Mouse (Mus musculus) neural tube, embryonic 12.5 days (tissue): Measurements from ENCODE around the gene Grik4. TPM values are rescaled to one million over a fixed set of nuclear protein-coding genes. Genes with fewer than 3 reads are reported as not detected.

Source experiments
- ATAC-seq: fragments of 200-750 bp; cut with Nextera tagmentation; 2 replicates; pipeline ENCODE4 v1.8.0; 2017; ENCODE audit warnings: low read depth, mild to moderate bottlenecking, moderate TSS enrichment, moderate library complexity; ENCODE audit not compliant: low FRiP score
- H3K27ac ChIP-seq: fragments of 300-500 bp; sonication (generic); 2 replicates; pipeline ENCODE4 v1.5.1; 2016
- H3K27me3 ChIP-seq: fragments of 300-500 bp; sonication (generic); replicated peaks from 2 replicates; pipeline ENCODE4 v1.6.1; 2016; ENCODE audit warnings: mild to moderate bottlenecking
- H3K36me3 ChIP-seq: fragments of 300-500 bp; sonication (generic); 2 replicates; pipeline ENCODE4 v1.6.1; 2016; ENCODE audit warnings: mild to moderate bottlenecking
- H3K4me1 ChIP-seq: fragments of 300-500 bp; sonication (generic); 2 replicates; pipeline ENCODE4 v1.6.1; 2016
- H3K4me2 ChIP-seq: fragments of 300-500 bp; sonication (generic); replicated peaks from 2 replicates; pipeline ENCODE4 v1.6.1; 2016; ENCODE audit warnings: mild to moderate bottlenecking
- H3K4me3 ChIP-seq: fragments of 300-500 bp; sonication (generic); 2 replicates; pipeline ENCODE4 v1.5.1; 2016
- H3K9ac ChIP-seq: fragments of 300-500 bp; sonication (generic); 2 replicates; pipeline ENCODE4 v1.6.1; 2016; ENCODE audit warnings: mild to moderate bottlenecking
- H3K9me3 ChIP-seq: fragments of 300-500 bp; sonication (generic); 2 replicates; pipeline ENCODE4 v1.6.1; 2016; ENCODE audit warnings: mild to moderate bottlenecking
- WGBS: fragments of 180-500 bp; shearing (Covaris S2); methylation state at CpG from one replicate; pipeline ENCODE4 v1.1.7; 2016; 5-methylcytosine and 5-hydroxymethylcytosine counted together
- polyA plus RNA-seq: library from polyadenylated mRNA; unstranded; fragments of >200 nt; fragmentation: Nextera tagmentation; extraction: Ambion mirVana; gene quantifications from 2 replicates; pipeline ENCODE4 v1.2.1, GENCODE M21; 2016

Gene Grik4
- polyA plus RNA-seq, 1 experiment from 2014 or later: 5.1 TPM

- H3K27ac ChIP-seq: no peak overlapping the region
- H3K4me2 ChIP-seq: no peak overlapping the region
- H3K9me3 ChIP-seq: no peaks in the 10 kb centered on the region
- H3K9ac ChIP-seq: no peak overlapping the region
- 85% methylated on average over 7 of the region's 7 CpGs for WGBS
- no peak overlapping the region for H3K4me3 ChIP-seq
- peaks cover 9% of the 10 kb centered on the region for H3K4me1 ChIP-seq
- ATAC-seq: no peak
- H3K36me3 ChIP-seq: no peaks in the 10 kb centered on the region; the same call in 1 of the 2 replicates
- H3K27me3 ChIP-seq: no peaks in the 10 kb centered on the region
These were observed 366.2 kb downstream of the Grik4 start for GRCm38 (mm10) chr9:42578106-42578505.

- Histone ChIP-seq H3K27ac (no peak overlapping the region), H3K9me3 (no peaks in the 10 kb centered on the region), H3K27me3 (0 out of 2 replicates have a peak, but pooled peaks cover 3% of the 10 kb centered on the region), H3K4me2 (peak overlapping the region; percentile 44), H3K4me3 (no peak overlapping the region), H3K4me1 (peaks cover 9% of the 10 kb centered on the region), H3K36me3 (no peaks in the 10 kb centered on the region), H3K9ac (no peak overlapping the region)
- ATAC-seq: peak; percentile 39; the same call in 1 of the 2 replicates
- WGBS: 40% methylated on average over 14 of the region's 14 CpGs
These were observed 370.5 kb downstream of the Grik4 start for GRCm38 (mm10) chr9:42573616-42574350.

GRCm38 (mm10) chr9:42573180-42573579 lies 371.1 kb downstream of the Grik4 start:
- no peak overlapping the region for H3K27ac ChIP-seq
- peak overlapping the region; percentile 44 for H3K4me2 ChIP-seq
- no peaks in the 10 kb centered on the region for H3K9me3 ChIP-seq
- WGBS: 8% methylated on average over 6 of the region's 6 CpGs
- H3K36me3 ChIP-seq: no peaks in the 10 kb centered on the region
- ATAC-seq: peak; percentile 81
- 0 out of 2 replicates have a peak, but pooled peaks cover 3% of the 10 kb centered on the region for H3K27me3 ChIP-seq
- no peak overlapping the region for H3K9ac ChIP-seq
- H3K4me1 ChIP-seq: peaks cover 9% of the 10 kb centered on the region
- no peak overlapping the region for H3K4me3 ChIP-seq

GRCm38 (mm10) chr9:42565921-42566320 lies 378.4 kb downstream of the Grik4 start:
- ATAC-seq: no peak
- Histone ChIP-seq H3K4me1 (no peaks in the 10 kb centered on the region), H3K36me3 (no peaks in the 10 kb centered on the region), H3K4me2 (no peak overlapping the region), H3K4me3 (no peak overlapping the region), H3K9ac (no peak overlapping the region), H3K9me3 (no peaks in the 10 kb centered on the region), H3K27me3 (0 out of 2 replicates have a peak, but pooled peaks cover 3% of the 10 kb centered on the region), H3K27ac (no peak overlapping the region)
- 92% methylated on average over 4 of the region's 4 CpGs for WGBS

- H3K27me3 ChIP-seq: no peaks in the 10 kb centered on the region
- no peak overlapping the region for H3K9ac ChIP-seq
- WGBS: 85% methylated on average over 1 of the region's 1 CpGs
- no peak overlapping the region for H3K27ac ChIP-seq
- no peaks in the 10 kb centered on the region for H3K36me3 ChIP-seq
- H3K4me2 ChIP-seq: no peak overlapping the region
- no peaks in the 10 kb centered on the region for H3K4me1 ChIP-seq
- ATAC-seq: no peak
- no peak overlapping the region for H3K4me3 ChIP-seq
- H3K9me3 ChIP-seq: no peaks in the 10 kb centered on the region; the same call in 1 of the 2 replicates
These were observed 389.1 kb downstream of the Grik4 start for GRCm38 (mm10) chr9:42555186-42555585.

GRCm38 (mm10) chr9:42550116-42550515 lies 394.2 kb downstream of the Grik4 start:
- no peak for ATAC-seq
- 16% methylated on average over 13 of the region's 13 CpGs for WGBS

GRCm38 (mm10) chr9:42548981-42549380 lies 395.3 kb downstream of the Grik4 start:
- H3K4me3 ChIP-seq: no peak overlapping the region
- no peaks in the 10 kb centered on the region for H3K9me3 ChIP-seq
- no peak overlapping the region for H3K9ac ChIP-seq
- H3K36me3 ChIP-seq: no peaks in the 10 kb centered on the region
- H3K4me2 ChIP-seq: no peak overlapping the region
- ATAC-seq: no peak
- no peak overlapping the region for H3K27ac ChIP-seq
- 63% methylated on average over 7 of the region's 7 CpGs for whole genome bisulfite sequencing
- H3K27me3 ChIP-seq: no peaks in the 10 kb centered on the region
- H3K4me1 ChIP-seq: no peaks in the 10 kb centered on the region

More at GRCm38 (mm10) chr9:42550116-42550515, 394.2 kb downstream of the Grik4 start:
- Histone ChIP-seq H3K9ac (no peak overlapping the region), H3K4me1 (no peaks in the 10 kb centered on the region), H3K9me3 (no peaks in the 10 kb centered on the region), H3K27ac (no peak overlapping the region), H3K4me2 (no peak overlapping the region), H3K36me3 (no peaks in the 10 kb centered on the region), H3K4me3 (no peak overlapping the region), H3K27me3 (no peaks in the 10 kb centered on the region)

- no peak for ATAC-seq
- no peak overlapping the region for H3K9ac ChIP-seq
- H3K36me3 ChIP-seq: no peaks in the 10 kb centered on the region
- no peak overlapping the region for H3K27ac ChIP-seq
- no peaks in the 10 kb centered on the region for H3K27me3 ChIP-seq
- no peak overlapping the region for H3K4me3 ChIP-seq
- H3K4me2 ChIP-seq: no peak overlapping the region
- H3K9me3 ChIP-seq: no peaks in the 10 kb centered on the region
- 69% methylated on average over 10 of the region's 10 CpGs for WGBS
- no peaks in the 10 kb centered on the region for H3K4me1 ChIP-seq
These were observed 399.8 kb downstream of the Grik4 start for GRCm38 (mm10) chr9:42544521-42544920.

GRCm38 (mm10) chr9:42533491-42533890 lies 410.8 kb downstream of the Grik4 start:
- Histone ChIP-seq H3K36me3 (no peaks in the 10 kb centered on the region), H3K4me2 (no peak overlapping the region), H3K4me1 (peaks cover 17% of the 10 kb centered on the region), H3K27ac (no peak overlapping the region), H3K27me3 (no peaks in the 10 kb centered on the region), H3K9me3 (no peaks in the 10 kb centered on the region), H3K9ac (no peak overlapping the region), H3K4me3 (no peak overlapping the region)
- no peak for ATAC-seq
- WGBS: 82% methylated on average over 8 of the region's 8 CpGs

- 40% methylated on average over 6 of the region's 6 CpGs for WGBS
- H3K4me3 ChIP-seq: no peak overlapping the region
- no peaks in the 10 kb centered on the region for H3K36me3 ChIP-seq
- H3K9ac ChIP-seq: no peak overlapping the region
- no peaks in the 10 kb centered on the region for H3K27me3 ChIP-seq
- no peaks in the 10 kb centered on the region for H3K9me3 ChIP-seq
- peaks cover 17% of the 10 kb centered on the region for H3K4me1 ChIP-seq
- no peak overlapping the region for H3K27ac ChIP-seq
- ATAC-seq: no peak
- no peak overlapping the region for H3K4me2 ChIP-seq
These were observed 411.3 kb downstream of the Grik4 start for GRCm38 (mm10) chr9:42533041-42533440.

- peaks cover 17% of the 10 kb centered on the region for H3K4me1 ChIP-seq
- no peaks in the 10 kb centered on the region for H3K27me3 ChIP-seq
- WGBS: 61% methylated on average over 3 of the region's 3 CpGs
- no peak overlapping the region for H3K9ac ChIP-seq
- H3K36me3 ChIP-seq: no peaks in the 10 kb centered on the region
- H3K4me3 ChIP-seq: no peak overlapping the region
- no peaks in the 10 kb centered on the region for H3K9me3 ChIP-seq
- no peak for ATAC-seq
- no peak overlapping the region for H3K27ac ChIP-seq
- H3K4me2 ChIP-seq: no peak overlapping the region
These were observed 412.3 kb downstream of the Grik4 start for GRCm38 (mm10) chr9:42531951-42532350.

GRCm38 (mm10) chr9:42530221-42531152 lies 413.8 kb downstream of the Grik4 start:
- no peak overlapping the region for H3K9ac ChIP-seq
- H3K4me3 ChIP-seq: no peak overlapping the region
- peaks cover 17% of the 10 kb centered on the region for H3K4me1 ChIP-seq
- 0 out of 2 replicates have a peak overlapping the region, but pooled peaks have one; percentile 12 for H3K4me2 ChIP-seq
- 44% methylated on average over 7 of the region's 7 CpGs for WGBS
- ATAC-seq: peak; percentile 68; the same call in 1 of the 2 replicates
- no peaks in the 10 kb centered on the region for H3K36me3 ChIP-seq
- H3K27me3 ChIP-seq: no peaks in the 10 kb centered on the region
- H3K9me3 ChIP-seq: no peaks in the 10 kb centered on the region
- H3K27ac ChIP-seq: peak overlapping the region; percentile 15; the same call in 1 of the 2 replicates
